Mouse (Mus musculus): ENCODE results near the gene Nudt7. TPM values are rescaled to one million over a fixed set of nuclear protein-coding genes. Genes with fewer than 3 reads are reported as not detected.

The Nudt7 gene
- total RNA-seq (2023): 10 to 100 TPM; 12.8 to 13.4 TPM

GRCm38 (mm10) chr8:114133510-114134362 is at the start of gene Nudt7:
Nudt7 (plus strand) TSS chr8:114133557.

Other genes with a start within 250 kb of the Nudt7 start
- not detected for gene Vat1l, start 72.1 kb downstream of the Nudt7 start, total RNA-seq (2023)